Mouse (Mus musculus): ENCODE data around the gene Evl.
A peak's percentile ranks its signal among the peaks of the same experiment; 100 is the strongest.
"Not testable (repeated sequence)": the region's sequence is repeated elsewhere in the genome, so short reads cannot be mapped to it uniquely, and the experiment has no call there.

Evl gene

GRCm38 (mm10) chr12:108554120-108554841 lies at the start of gene Evl:
TSS of gene Evl (plus strand) at chr12:108554720.
- DNase-seq, result peak; percentile 97

- DNase-seq, result no peak
Measured at GRCm38 (mm10) chr12:108505846-108506245, 48.7 kb upstream of the Evl start.

GRCm38 (mm10) chr12:108507046-108507445 lies 47.5 kb upstream of the Evl start:
- not testable (repeated sequence) for DNase-seq

GRCm38 (mm10) chr12:108510571-108510970 lies 43.9 kb upstream of the Evl start:
- no peak for DNase-seq

- DNase-seq, result peak; percentile 42
Measured at GRCm38 (mm10) chr12:108511009-108511408, 43.5 kb upstream of the Evl start.

- DNase-seq, result no peak
Measured at GRCm38 (mm10) chr12:108515464-108515863, 39.1 kb upstream of the Evl start.

- peak; percentile 50 for DNase-seq
Measured at GRCm38 (mm10) chr12:108519374-108519773, 35.1 kb upstream of the Evl start.

- DNase-seq, result peak; percentile 65
Measured at GRCm38 (mm10) chr12:108529214-108529613, 25.3 kb upstream of the Evl start.

- DNase-seq, result no peak
Measured at GRCm38 (mm10) chr12:108534484-108534883, 20.0 kb upstream of the Evl start.

- DNase-seq, result no peak
Measured at GRCm38 (mm10) chr12:108536461-108536860, 18.1 kb upstream of the Evl start.

- DNase-seq, result peak; percentile 70
Measured at GRCm38 (mm10) chr12:108541088-108541487, 13.4 kb upstream of the Evl start.

GRCm38 (mm10) chr12:108546508-108547153 lies 7.9 kb upstream of the Evl start:
- DNase-seq, result no peak

- no peak for DNase-seq
Measured at GRCm38 (mm10) chr12:108547251-108547875, 7.2 kb upstream of the Evl start.

- DNase-seq, result no peak
Measured at GRCm38 (mm10) chr12:108551731-108552130, 2.8 kb upstream of the Evl start.

- DNase-seq, result no peak
Measured at GRCm38 (mm10) chr12:108553079-108553478, 1.4 kb upstream of the Evl start.

GRCm38 (mm10) chr12:108554861-108555556 lies 489 bp downstream of the Evl start:
- DNase-seq, result no peak

- no peak for DNase-seq
Measured at GRCm38 (mm10) chr12:108558194-108558593, 3.7 kb downstream of the Evl start.

- no peak for DNase-seq
Measured at GRCm38 (mm10) chr12:108563238-108563637, 8.7 kb downstream of the Evl start.

- no peak for DNase-seq
Measured at GRCm38 (mm10) chr12:108564910-108565506, 10.5 kb downstream of the Evl start.

GRCm38 (mm10) chr12:108579156-108579871 lies 24.8 kb downstream of the Evl start:
- no peak for DNase-seq

- no peak for DNase-seq
Measured at GRCm38 (mm10) chr12:108583775-108584174, 29.3 kb downstream of the Evl start.

GRCm38 (mm10) chr12:108590131-108590530 lies 35.6 kb downstream of the Evl start:
- DNase-seq, result no peak
